Mouse (Mus musculus): ENCODE measurements around the gene 1700014D04Rik. TPM values are rescaled to one million over a fixed set of nuclear protein-coding genes. Genes with fewer than 3 reads are reported as not detected.
"Not testable (repeated sequence)": the region's sequence is repeated elsewhere in the genome, so short reads cannot be mapped to it uniquely, and the experiment has no call there.

Gene 1700014D04Rik
- polyA plus RNA-seq, 1 experiment from 2014 or later = not detected

GRCm38 (mm10) chr13:59731652-59732051 lies 14.9 kb downstream of the 1700014D04Rik start, which contains the start of gene Spata31d1d:
Gene Spata31d1d (minus strand): TSS chr13:59731752.
- H3K9ac ChIP-seq = no peak within 1 kb of the TSS
- WGBS = 48% methylated on average over 7 of the region's 7 CpGs
- H3K4me1 ChIP-seq = peaks cover 7% of the 10 kb centered on the region; the same call in 1 of the 2 replicates
- no peak for ATAC-seq (ENCODE audit: low FRiP score)
- peaks cover 4% of the 10 kb centered on the region for H3K27me3 ChIP-seq
- no peaks in the 10 kb centered on the region for H3K36me3 ChIP-seq
- no peak within 1 kb of the TSS for H3K27ac ChIP-seq
- no peak within 1 kb of the TSS for H3K4me3 ChIP-seq
- H3K4me2 ChIP-seq (replicated peaks) = no peak within 1 kb of the TSS
- H3K9me3 ChIP-seq (replicated peaks) = no peaks in the 10 kb centered on the region; the same call in 1 of the 2 replicates

DNA sequence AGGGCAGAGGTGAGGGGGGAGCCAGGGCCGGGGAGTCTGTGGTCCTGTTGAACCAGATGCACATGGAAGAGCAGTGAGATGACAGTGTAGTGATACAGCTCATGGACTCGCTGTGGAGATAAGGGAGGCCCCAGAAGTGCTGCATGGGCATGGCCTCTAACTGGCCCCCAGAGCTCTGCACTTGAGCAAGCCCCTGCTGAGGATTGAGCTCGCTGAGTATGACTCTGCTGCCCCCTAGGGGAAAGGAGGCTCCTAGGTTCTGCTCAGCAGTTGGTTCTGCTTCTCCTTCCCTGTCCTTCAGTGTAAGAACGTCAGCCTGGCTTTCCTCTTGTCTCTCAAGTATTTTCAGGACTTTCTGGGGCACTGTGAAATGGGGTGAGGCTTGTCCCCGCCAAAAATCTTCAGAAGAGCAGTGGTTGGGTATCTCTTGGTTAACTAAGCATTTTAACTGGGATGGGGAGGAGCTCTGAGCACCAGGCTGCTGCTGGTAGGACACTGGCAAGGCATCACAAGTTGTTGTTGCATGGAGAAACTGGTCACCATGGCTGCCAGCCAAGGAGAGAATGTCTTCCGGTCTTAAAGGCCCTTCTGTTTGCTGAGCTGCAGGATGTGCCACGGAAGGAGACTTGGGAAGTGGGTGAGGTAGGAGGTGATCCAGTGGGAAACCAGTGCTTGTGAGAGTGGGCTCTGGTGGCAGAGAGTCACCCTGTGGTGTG lies 18.0 kb downstream of the 1700014D04Rik start:
- H3K4me1 ChIP-seq = peaks cover 9% of the 10 kb centered on the region; the same call in 1 of the 2 replicates
- no peak overlapping the region for H3K27ac ChIP-seq
- no peak overlapping the region for H3K4me3 ChIP-seq
- 34% methylated on average over 7 of the region's 7 CpGs for WGBS
- H3K27me3 ChIP-seq = peaks cover 8% of the 10 kb centered on the region
- H3K4me2 ChIP-seq (replicated peaks) = no peak overlapping the region
- H3K36me3 ChIP-seq = no peaks in the 10 kb centered on the region
- H3K9ac ChIP-seq = no peak overlapping the region
- H3K9me3 ChIP-seq (replicated peaks) = no peaks in the 10 kb centered on the region; the same call in 1 of the 2 replicates
- peak; percentile 89 for ATAC-seq (ENCODE audit: low FRiP score)

GRCm38 (mm10) chr13:59726139-59726867 lies 20.2 kb downstream of the 1700014D04Rik start:
- H3K9ac ChIP-seq = no peak overlapping the region
- peaks cover 9% of the 10 kb centered on the region; the same call in 1 of the 2 replicates for H3K4me1 ChIP-seq
- ATAC-seq (ENCODE audit: low FRiP score) = no peak
- H3K27me3 ChIP-seq = peaks cover 8% of the 10 kb centered on the region
- no peaks in the 10 kb centered on the region for H3K9me3 ChIP-seq (replicated peaks)
- WGBS = 36% methylated on average over 29 of the region's 29 CpGs
- no peak overlapping the region for H3K4me3 ChIP-seq
- no peak overlapping the region for H3K27ac ChIP-seq
- peak overlapping the region; percentile 38 for H3K4me2 ChIP-seq (replicated peaks)
- no peaks in the 10 kb centered on the region for H3K36me3 ChIP-seq

DNA sequence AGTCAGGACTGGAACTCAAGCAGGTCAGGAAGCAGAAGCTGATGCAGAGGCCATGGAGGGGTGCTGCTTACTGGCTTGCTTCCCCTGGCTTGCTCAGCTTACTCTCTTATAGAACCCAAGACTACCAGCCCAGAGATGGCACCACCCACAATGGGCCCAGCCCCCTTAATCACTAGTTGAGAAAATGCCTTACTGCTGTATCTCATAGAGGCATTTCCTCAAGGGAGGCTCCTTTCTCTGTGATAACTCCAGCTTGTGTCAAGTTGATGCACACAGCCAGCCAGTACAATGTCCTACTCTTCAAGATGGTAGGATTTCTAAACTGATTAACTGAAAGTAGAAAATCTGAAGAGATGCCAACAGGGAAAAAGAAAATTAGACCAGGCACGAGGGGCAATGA lies 24.5 kb downstream of the 1700014D04Rik start:
- not testable (repeated sequence) for ATAC-seq (ENCODE audit: low FRiP score); H3K9me3 ChIP-seq (replicated peaks); H3K4me2 ChIP-seq (replicated peaks); H3K27ac ChIP-seq; H3K36me3 ChIP-seq; H3K27me3 ChIP-seq; H3K9ac ChIP-seq; H3K4me3 ChIP-seq; H3K4me1 ChIP-seq
- WGBS = 97% methylated on average over 1 of the region's 1 CpGs

DNA sequence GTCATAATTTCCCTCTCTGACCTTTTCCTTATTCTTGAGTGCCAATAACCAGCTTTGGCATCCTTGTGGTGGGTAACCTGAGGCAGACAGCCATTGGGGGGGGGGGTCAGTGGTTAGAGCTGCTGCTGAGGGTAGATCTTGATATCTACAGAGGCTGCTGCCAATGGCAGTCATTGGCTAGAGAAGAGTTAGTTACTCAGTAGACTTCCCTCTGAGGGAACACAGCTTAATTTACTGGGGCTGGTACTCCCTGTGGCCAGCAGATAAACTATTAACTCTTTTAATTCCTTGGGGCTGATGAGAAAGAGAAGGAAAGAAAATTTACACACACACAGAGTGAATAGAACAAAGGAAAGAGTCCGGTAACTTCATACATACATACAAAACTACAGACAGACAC lies 27.1 kb downstream of the 1700014D04Rik start:
- Histone ChIP-seq H3K27me3 (no peaks in the 10 kb centered on the region), H3K9ac (no peak overlapping the region), H3K36me3 (no peaks in the 10 kb centered on the region), H3K4me2 (replicated peaks) (no peak overlapping the region), H3K4me3 (no peak overlapping the region), H3K4me1 (0 out of 2 replicates have a peak, but pooled peaks cover 5% of the 10 kb centered on the region), H3K9me3 (replicated peaks) (no peaks in the 10 kb centered on the region), H3K27ac (no peak overlapping the region)
- ATAC-seq (ENCODE audit: low FRiP score) = no peak
- 94% methylated on average over 1 of the region's 1 CpGs for WGBS

DNA sequence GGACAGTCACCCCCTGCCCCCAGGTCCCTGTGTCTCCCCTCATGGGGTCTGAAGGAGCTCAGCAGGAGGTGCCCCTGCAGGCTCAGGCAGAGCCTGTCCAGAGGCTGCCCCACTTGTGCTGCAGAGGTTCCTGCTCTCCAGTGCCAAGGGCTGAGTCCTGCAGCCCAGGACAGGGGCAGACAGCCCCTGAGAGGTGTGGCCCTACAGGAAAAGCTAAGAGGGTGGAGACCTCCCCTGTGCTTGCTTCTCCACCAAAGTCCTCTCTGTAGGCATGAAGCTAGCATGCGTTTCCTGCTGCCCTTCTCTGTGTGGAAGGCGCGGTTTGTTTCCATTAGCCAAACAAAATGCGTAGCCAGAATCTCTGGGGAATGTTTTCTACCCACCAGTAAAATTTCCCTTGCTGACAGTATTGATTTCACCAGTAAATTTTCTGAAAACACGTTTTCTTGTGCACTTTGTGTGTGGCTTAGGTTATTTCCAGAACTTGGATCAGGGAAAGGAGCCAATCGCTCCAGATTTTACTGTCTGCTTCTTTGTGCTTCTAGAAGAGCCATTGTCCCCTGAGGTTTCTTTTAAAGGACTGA lies 27.6 kb downstream of the 1700014D04Rik start:
- H3K9me3 ChIP-seq (replicated peaks); H3K4me1 ChIP-seq; ATAC-seq (ENCODE audit: low FRiP score); H3K9ac ChIP-seq; H3K27ac ChIP-seq; H3K4me2 ChIP-seq (replicated peaks); H3K4me3 ChIP-seq; H3K36me3 ChIP-seq; H3K27me3 ChIP-seq: not testable (repeated sequence)
- whole genome bisulfite sequencing = 35% methylated on average over 6 of the region's 6 CpGs

- WGBS = 41% methylated on average over 3 of the region's 3 CpGs
- Histone ChIP-seq H3K9ac (no peak overlapping the region), H3K4me3 (no peak overlapping the region), H3K9me3 (replicated peaks) (no peaks in the 10 kb centered on the region), H3K4me1 (no peaks in the 10 kb centered on the region), H3K4me2 (replicated peaks) (no peak overlapping the region), H3K27ac (no peak overlapping the region), H3K36me3 (no peaks in the 10 kb centered on the region), H3K27me3 (no peaks in the 10 kb centered on the region)
- no peak for ATAC-seq (ENCODE audit: low FRiP score)
These were observed 32.8 kb downstream of the 1700014D04Rik start for GRCm38 (mm10) chr13:59713710-59714109.

GRCm38 (mm10) chr13:59711984-59712383 lies 34.6 kb downstream of the 1700014D04Rik start, which contains the start of gene Spata31d1b:
Gene Spata31d1b (plus strand): TSS chr13:59712284.
- 73% methylated on average over 3 of the region's 3 CpGs for WGBS
- not testable (repeated sequence) for H3K4me2 ChIP-seq (replicated peaks); H3K27ac ChIP-seq; H3K36me3 ChIP-seq; H3K9ac ChIP-seq; H3K27me3 ChIP-seq; H3K4me1 ChIP-seq; H3K4me3 ChIP-seq; ATAC-seq (ENCODE audit: low FRiP score); H3K9me3 ChIP-seq (replicated peaks)

DNA sequence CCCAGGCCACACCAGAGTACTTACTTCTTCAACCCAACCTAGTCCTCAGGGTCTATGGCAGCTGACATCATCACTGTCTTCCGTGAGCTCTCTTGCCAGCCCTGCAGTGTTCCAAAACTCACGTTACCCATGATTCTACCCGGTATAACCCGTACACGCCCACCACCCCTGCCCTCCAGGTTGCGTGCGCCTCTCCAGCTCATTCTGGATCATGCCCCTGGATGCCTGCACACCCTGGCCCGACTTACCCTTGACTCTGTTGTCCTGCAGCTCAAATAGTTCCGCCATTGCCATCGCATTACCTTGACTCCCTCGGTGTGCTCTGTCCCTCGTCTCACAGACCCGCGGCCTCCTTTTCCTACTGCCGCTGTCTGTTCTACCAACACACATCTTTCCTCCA lies 36.3 kb downstream of the 1700014D04Rik start, which contains the start of gene Spata31d1a:
Gene Spata31d1a, minus strand, starts transcription at position 101 of the 400 bp plus-strand sequence.
- H3K36me3 ChIP-seq = no peaks in the 10 kb centered on the region
- no peak for ATAC-seq (ENCODE audit: low FRiP score)
- H3K4me3 ChIP-seq = no peak within 1 kb of the TSS
- no peaks in the 10 kb centered on the region for H3K27me3 ChIP-seq
- no peak within 1 kb of the TSS for H3K9ac ChIP-seq
- H3K4me2 ChIP-seq (replicated peaks) = no peak within 1 kb of the TSS
- 91% methylated on average over 15 of the region's 15 CpGs for WGBS
- no peaks in the 10 kb centered on the region for H3K9me3 ChIP-seq (replicated peaks)
- no peaks in the 10 kb centered on the region for H3K4me1 ChIP-seq
- no peak within 1 kb of the TSS for H3K27ac ChIP-seq

DNA sequence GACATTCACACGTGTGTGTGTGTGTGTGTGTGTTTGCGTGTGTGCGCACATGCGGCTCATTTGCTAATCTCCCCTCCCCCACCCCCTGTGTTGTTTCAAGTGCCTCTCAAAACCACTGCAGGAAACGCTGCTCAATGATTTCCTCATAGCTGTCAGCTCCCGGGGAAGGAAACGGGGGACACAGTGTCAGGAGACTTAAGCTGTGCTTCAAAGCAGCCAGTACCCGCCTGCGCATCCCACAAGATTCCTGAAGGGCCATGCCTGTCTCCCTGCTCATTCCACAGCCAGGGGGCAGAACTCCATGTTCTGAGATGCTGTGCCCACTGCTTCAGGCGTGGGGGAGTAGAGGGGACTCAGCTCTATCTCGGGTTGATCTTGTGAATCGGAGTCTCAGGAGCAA lies 42.0 kb downstream of the 1700014D04Rik start:
- no peak overlapping the region for H3K4me2 ChIP-seq (replicated peaks)
- no peaks in the 10 kb centered on the region for H3K9me3 ChIP-seq (replicated peaks)
- H3K9ac ChIP-seq = no peak overlapping the region
- H3K27me3 ChIP-seq = peaks cover 8% of the 10 kb centered on the region
- no peak for ATAC-seq (ENCODE audit: low FRiP score)
- 0 out of 2 replicates have a peak, but pooled peaks cover 6% of the 10 kb centered on the region for H3K4me1 ChIP-seq
- no peak overlapping the region for H3K4me3 ChIP-seq
- H3K27ac ChIP-seq = no peak overlapping the region
- WGBS = 70% methylated on average over 12 of the region's 12 CpGs
- H3K36me3 ChIP-seq = no peaks in the 10 kb centered on the region

DNA sequence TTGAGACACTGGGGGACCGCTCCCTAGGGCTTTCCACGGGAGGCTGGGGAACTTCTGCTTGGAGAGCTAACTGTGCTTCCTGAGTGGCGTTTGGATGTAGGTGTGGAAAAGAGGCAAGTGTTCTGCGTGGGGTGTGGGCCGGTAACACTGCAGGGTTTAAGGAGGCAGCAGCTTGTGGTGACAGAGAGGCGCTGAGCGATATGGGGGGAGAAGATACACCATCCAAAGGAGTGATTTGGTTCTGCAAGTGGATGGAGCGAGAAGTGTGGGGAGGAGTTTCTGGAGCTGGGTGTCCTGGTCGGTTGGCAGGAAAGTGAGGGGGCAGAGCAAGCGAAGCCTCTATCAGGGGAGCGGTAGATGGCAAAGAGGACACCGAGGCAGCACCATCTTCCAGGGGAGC lies 43.0 kb downstream of the 1700014D04Rik start:
- Histone ChIP-seq H3K9ac (no peak overlapping the region), H3K9me3 (replicated peaks) (no peaks in the 10 kb centered on the region), H3K4me3 (no peak overlapping the region), H3K4me1 (0 out of 2 replicates have a peak, but pooled peaks cover 6% of the 10 kb centered on the region), H3K27me3 (peaks cover 8% of the 10 kb centered on the region), H3K27ac (no peak overlapping the region), H3K4me2 (replicated peaks) (no peak overlapping the region), H3K36me3 (no peaks in the 10 kb centered on the region)
- ATAC-seq (ENCODE audit: low FRiP score) = no peak
- WGBS = 87% methylated on average over 12 of the region's 12 CpGs

DNA sequence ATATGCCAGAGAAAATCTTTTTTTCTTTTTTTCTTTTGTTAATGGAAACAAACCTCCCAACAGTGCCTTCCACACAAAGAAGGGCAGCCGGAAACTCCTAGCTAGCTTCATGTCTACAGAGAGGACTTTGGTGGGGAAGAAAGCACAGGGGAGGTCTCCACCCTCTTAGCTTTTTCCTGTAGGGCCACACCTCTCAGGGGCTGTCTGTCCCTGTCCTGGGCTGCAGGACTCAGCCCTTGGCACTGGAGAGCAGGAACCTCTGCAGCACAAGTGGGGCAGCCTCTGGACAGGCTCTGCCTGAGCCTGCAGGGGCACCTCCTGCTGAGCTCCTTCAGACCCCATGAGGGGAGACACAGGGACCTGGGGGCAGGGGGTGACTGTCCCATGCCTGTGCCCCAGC lies 46.4 kb downstream of the 1700014D04Rik start:
- 47% methylated on average over 1 of the region's 1 CpGs for WGBS

More for the DNA sequence above, 46.4 kb downstream of the 1700014D04Rik start:
- not testable (repeated sequence) for H3K4me3 ChIP-seq; H3K4me2 ChIP-seq (replicated peaks); H3K4me1 ChIP-seq; H3K36me3 ChIP-seq; H3K9me3 ChIP-seq (replicated peaks); ATAC-seq (ENCODE audit: low FRiP score); H3K27ac ChIP-seq; H3K27me3 ChIP-seq; H3K9ac ChIP-seq
